Mouse (Mus musculus) bone marrow, adult 2 months (tissue): ENCODE measurements around the gene Ppp2r1b. TPM values are rescaled to one million over a fixed set of nuclear protein-coding genes. Genes with fewer than 3 reads are reported as not detected.

Source experiments
- H3K27ac ChIP-seq: fragments of 200-500 bp; 2 replicates; pipeline ENCODE4 v1.5.1; 2012; ENCODE audit warnings: low read depth, mild to moderate bottlenecking, control low read depth, inconsistent platforms, low read length; ENCODE audit not compliant: control insufficient read depth, poor library complexity, insufficient read depth
- H3K4me1 ChIP-seq: fragments of 200-500 bp; 2 replicates; pipeline ENCODE4 v1.6.1; 2011; ENCODE audit warnings: low read length; ENCODE audit not compliant: control insufficient read depth, insufficient read depth
- H3K4me3 ChIP-seq: fragments of 200-500 bp; replicated peaks from 2 replicates; pipeline ENCODE3; 2011; ENCODE audit warnings: mild to moderate bottlenecking, low read depth, low read length, control low read depth; ENCODE audit not compliant: control insufficient read depth
- CTCF ChIP-seq: fragments of 200-500 bp; IDR thresholded peaks from 2 replicates; pipeline ENCODE4 v1.5.1; 2011; ENCODE audit warnings: low read length, control low read depth; ENCODE audit not compliant: control insufficient read depth, insufficient read depth
- POLR2A ChIP-seq: fragments of 200-500 bp; IDR thresholded peaks from 2 replicates; pipeline ENCODE4 v1.6.1; 2011; ENCODE audit warnings: low read depth, mild to moderate bottlenecking, control low read depth, low read length, borderline replicate concordance; ENCODE audit not compliant: control insufficient read depth
- WGBS: fragments of 180-500 bp; shearing (Covaris S2); methylation state at CpG from one replicate; pipeline ENCODE4 v1.1.7; 2018; 5-methylcytosine and 5-hydroxymethylcytosine counted together
- polyA plus RNA-seq: library from polyadenylated mRNA; stranded (reverse); fragments of >200 nt; gene quantifications from 2 replicates; pipeline ENCODE4 v1.2.4, GENCODE M21; 2011; ENCODE audit warnings: low replicate concordance; ENCODE audit not compliant: missing spikeins, insufficient read depth, insufficient read length

The Ppp2r1b gene
- polyA plus RNA-seq, 1 experiment: 18.1 TPM

DNA sequence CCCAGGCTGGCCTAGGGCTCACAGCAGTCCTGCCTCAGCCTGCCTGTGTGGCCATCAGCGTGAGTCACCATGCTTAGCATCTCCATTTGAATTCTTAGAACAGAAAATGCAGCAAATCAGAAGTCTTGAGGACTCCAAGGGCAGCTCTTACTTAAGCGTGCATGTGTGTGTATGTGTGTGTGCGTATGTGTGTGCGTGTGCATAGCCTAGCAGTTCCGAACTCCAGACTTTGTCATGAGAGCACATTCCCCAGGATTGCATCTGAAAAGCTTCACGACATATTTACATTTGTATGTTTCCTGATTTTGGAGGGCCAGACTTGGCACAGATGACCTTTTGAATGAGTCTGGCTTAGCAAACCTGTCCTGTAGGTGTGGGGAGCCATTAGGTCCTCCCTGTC is 2.0 kb downstream of the Ppp2r1b start:
- Histone ChIP-seq H3K4me3 (no peak overlapping the region), H3K27ac (no peak overlapping the region), H3K4me1 (peaks cover 6% of the 10 kb centered on the region)
- no peak for TF ChIP-seq POLR2A
- no peak for TF ChIP-seq CTCF
- 92% methylated on average over 6 of the region's 6 CpGs for WGBS

DNA sequence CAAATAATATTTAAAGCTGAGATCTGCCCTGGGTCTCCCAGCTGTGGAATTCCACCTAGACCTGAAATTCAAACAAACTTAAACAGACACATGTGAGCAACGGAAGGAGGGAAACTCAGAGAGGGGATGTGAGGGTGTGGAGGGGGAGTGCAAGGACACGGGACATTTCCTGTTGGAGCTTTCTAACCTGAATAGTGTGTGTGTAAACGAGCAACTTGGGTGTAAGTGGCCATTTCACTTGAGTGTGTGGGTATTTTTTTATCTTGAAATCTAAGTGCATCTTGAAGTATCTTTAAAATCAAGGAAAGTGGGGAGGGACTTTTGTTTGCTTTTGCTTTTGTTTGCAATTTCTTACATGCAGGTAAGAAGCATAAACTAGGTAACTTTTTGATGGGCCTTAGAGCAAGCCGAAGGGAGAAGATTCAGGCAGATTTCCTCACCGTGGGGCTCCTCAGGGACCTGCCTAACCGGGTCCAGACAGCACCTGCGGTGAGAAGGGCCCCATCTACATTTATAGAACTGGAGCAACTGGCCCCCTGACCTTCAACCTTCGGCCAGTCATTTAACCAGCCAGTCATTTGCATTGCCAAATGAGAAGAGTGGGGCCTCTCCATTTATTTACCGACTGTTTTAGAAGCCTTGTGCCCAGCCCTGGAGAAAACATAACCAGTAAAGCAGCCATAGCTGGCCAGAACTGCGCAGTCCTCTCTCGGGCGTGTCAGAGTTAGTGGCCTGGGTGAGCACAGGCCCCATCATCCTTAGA is 2.7 kb downstream of the Ppp2r1b start:
- 80% methylated on average over 12 of the region's 12 CpGs for WGBS
- H3K4me3 ChIP-seq: no peak overlapping the region
- peaks cover 10% of the 10 kb centered on the region for H3K4me1 ChIP-seq
- no peak overlapping the region for H3K27ac ChIP-seq
- TF ChIP-seq POLR2A (no peak), CTCF (no peak)

DNA sequence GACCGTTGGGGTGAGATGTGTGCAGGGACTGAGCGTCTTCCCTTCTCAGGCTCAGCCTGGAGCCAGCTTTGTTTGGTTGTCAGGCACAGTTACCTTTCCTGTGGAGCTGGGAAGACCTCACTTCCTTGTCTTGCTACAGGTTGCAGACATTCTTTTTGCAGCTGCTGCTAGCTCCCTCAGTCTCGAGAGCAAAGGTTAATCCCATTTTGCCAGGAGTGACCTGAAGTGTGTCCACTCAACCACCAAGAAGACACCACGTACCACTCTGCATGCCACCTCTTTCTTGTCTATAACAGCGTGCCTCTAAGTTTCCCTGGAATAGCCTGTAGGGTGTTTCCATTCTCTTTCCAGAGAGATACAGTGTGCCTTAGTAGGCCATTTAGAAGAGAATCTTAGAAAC is 3.7 kb downstream of the Ppp2r1b start:
- no peak for TF ChIP-seq POLR2A
- no peak for TF ChIP-seq CTCF
- WGBS: 80% methylated on average over 5 of the region's 5 CpGs
- no peak overlapping the region for H3K27ac ChIP-seq
- H3K4me3 ChIP-seq: no peak overlapping the region
- H3K4me1 ChIP-seq: peaks cover 10% of the 10 kb centered on the region

DNA sequence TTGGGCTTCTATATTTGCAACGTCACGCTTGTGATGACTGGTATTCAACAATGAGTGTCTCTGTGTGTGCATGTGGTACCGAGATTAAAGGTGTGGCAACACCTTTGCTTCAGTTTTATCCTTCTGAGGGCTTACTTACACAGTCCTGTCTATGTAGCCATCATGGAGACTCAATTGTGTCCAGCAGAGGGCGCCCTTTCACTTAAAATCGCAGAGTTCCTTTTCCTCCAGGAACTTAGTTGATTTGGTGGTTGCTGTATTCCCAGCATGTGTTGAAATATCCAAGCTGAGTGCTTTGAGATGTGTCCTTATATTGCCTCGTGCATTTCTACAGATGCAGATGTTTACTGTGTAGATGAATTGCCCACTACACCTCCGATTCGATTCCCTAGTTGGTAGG is 4.1 kb downstream of the Ppp2r1b start:
- 6% methylated on average over 8 of the region's 8 CpGs for WGBS
- Histone ChIP-seq H3K27ac (no peak overlapping the region), H3K4me1 (peaks cover 10% of the 10 kb centered on the region), H3K4me3 (no peak overlapping the region)
- no peak for TF ChIP-seq POLR2A
- TF ChIP-seq CTCF: no peak

DNA sequence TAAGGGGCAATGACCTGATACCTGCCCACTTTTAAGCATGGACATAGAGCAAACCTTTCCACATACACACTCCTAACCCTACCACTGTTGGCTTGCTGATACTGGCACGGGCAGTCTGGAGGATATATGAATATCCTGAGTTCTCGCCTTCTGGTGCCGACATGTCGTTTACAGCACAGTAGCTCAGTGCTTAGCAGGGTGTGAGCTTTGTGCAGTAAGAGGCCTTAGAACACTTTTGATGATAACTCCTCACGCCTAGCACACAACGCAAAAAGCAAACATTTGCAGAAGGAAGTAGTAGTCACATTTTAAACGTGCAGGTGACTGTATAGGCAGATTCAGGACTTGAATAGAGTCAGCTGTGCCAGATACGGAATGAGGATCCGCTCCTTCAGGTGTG is 4.7 kb downstream of the Ppp2r1b start:
- 9% methylated on average over 9 of the region's 9 CpGs for WGBS
- peaks cover 10% of the 10 kb centered on the region for H3K4me1 ChIP-seq
- TF ChIP-seq CTCF (no peak), POLR2A (no peak)

DNA sequence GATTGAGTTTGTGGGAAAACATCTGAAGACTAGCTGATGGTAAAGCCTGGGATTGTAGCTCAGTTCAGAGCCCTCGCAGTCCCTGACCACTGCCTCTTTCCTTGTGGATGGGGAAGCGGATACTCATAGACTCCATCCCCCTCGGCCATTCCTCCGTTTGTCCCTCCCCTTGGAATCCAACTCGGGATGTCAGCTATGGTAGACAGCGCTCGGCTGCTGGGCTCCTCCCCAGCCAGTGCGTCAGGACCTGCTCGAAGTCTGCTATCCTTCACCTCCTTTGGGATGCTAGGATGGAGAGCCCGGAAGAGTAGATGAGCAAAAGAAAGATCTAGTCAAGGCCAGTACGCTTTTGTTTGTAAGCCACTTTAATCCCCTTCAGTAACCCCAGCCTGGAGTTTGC is 5.2 kb downstream of the Ppp2r1b start:
- H3K4me3 ChIP-seq: no peak overlapping the region
- H3K27ac ChIP-seq: no peak overlapping the region; the same call in 1 of the 2 replicates
- H3K4me1 ChIP-seq: peaks cover 10% of the 10 kb centered on the region
- TF ChIP-seq POLR2A (no peak), CTCF (no peak)
- 25% methylated on average over 11 of the region's 11 CpGs for WGBS

More for the DNA sequence above, 4.7 kb downstream of the Ppp2r1b start:
- no peak overlapping the region for H3K27ac ChIP-seq
- no peak overlapping the region for H3K4me3 ChIP-seq

DNA sequence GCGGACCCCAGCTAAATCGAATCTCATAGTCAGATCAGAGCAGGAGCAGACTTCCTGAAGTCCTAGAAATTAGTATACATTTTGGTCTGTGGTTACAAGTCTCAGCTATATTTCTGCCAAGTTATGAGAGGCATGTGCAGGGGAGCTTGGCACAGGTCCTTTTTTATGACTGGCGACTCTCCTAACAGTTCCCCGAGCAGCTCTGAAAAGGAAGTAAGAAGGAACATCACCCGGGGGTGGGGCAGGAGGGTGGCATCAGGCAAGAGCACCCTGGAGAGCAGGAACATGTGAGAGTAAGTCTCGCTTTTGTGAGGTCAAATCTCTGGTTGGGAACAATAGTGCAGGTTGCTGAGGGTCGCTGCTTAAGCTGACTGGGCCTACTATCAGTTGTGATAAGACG is 5.6 kb downstream of the Ppp2r1b start:
- 4% methylated on average over 8 of the region's 8 CpGs for WGBS
- Histone ChIP-seq H3K27ac (no peak overlapping the region), H3K4me3 (no peak overlapping the region), H3K4me1 (peaks cover 10% of the 10 kb centered on the region)
- no peak for TF ChIP-seq POLR2A

DNA sequence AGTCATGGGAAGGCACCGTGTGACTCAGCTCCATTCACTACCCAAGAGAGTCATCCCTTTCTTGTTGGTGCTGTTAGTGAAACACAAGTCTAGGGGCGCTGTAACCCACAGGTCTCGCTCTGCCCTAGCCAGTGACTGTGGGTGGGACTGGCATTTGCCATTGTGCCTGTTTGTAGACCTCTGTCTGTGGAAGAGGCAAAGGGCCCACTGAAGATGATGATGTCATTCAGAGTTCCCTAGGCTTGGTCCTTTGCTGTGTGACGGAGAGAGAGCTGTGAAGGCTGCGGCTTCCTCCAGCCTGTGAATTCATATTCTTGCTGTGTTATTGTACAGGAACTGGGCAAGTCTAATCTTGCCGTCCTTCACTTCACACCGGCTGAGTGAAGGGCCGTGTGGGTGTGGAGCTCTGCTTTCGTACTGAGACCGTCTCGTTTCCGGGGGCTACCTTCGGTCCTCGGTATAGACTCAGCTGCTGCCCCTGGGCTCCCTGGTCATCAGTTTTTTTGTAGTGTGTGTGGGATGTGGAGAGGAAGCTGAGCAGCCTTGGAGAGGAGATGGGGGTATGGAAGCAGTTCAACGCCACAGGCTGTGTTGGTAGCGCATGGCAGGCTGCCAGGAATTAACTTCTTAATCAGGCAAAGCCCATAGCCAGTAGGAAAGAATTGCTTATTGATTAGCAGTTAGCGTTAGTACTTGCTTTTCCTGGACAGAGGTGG is 7.7 kb downstream of the Ppp2r1b start:
- TF ChIP-seq POLR2A (no peak), CTCF (no peak)
- Histone ChIP-seq H3K4me3 (peak overlapping the region; percentile 10), H3K27ac (peak overlapping the region; percentile 85), H3K4me1 (peaks cover 10% of the 10 kb centered on the region)
- WGBS: 10% methylated on average over 17 of the region's 17 CpGs

DNA sequence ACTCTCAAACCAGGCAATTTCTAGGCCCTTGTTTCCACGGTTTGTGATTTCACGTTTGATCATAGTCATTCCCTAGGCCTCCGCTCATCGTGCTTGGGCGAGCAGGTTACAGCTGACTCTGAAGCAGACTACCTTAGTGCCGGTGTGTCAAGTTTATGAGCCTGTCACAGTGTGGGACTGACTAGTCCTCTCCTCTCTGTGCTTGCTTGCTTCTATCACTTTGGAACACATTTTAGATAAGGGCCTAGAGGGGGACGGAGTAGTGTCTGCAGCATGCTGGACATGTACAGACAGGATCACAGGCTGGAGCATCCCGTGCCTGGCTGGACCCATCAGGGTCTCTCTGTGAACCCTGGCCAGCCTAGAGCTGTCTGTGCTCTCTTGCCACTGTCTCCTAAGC is 9.3 kb downstream of the Ppp2r1b start:
- TF ChIP-seq CTCF: no peak
- no peak for TF ChIP-seq POLR2A
- Histone ChIP-seq H3K27ac (peak overlapping the region; percentile 47), H3K4me3 (no peak overlapping the region), H3K4me1 (peaks cover 10% of the 10 kb centered on the region)
- WGBS: 61% methylated on average over 8 of the region's 8 CpGs
